Mouse (Mus musculus) midbrain, embryonic 15.5 days (tissue): ENCODE results near the gene Calm2. TPM values are rescaled to one million over a fixed set of nuclear protein-coding genes. Genes with fewer than 3 reads are reported as not detected.

Experiments used
- ATAC-seq: fragments of 200-750 bp; cut with Nextera tagmentation; replicated peaks from 2 replicates; pipeline ENCODE4 v1.8.0; 2017; ENCODE audit warnings: moderate TSS enrichment
- H3K27ac ChIP-seq: fragments of 300-500 bp; sonication (generic); 2 replicates; pipeline ENCODE4 v1.5.1; 2015; ENCODE audit warnings: mild to moderate bottlenecking, inconsistent platforms
- H3K27me3 ChIP-seq: fragments of 300-500 bp; sonication (generic); replicated peaks from 2 replicates; pipeline ENCODE4 v1.6.1; 2015; ENCODE audit warnings: inconsistent platforms
- H3K36me3 ChIP-seq: fragments of 300-500 bp; sonication (generic); replicated peaks from 2 replicates; pipeline ENCODE4 v1.6.1; 2015; ENCODE audit warnings: inconsistent platforms
- H3K4me1 ChIP-seq: fragments of 300-500 bp; sonication (generic); 2 replicates; pipeline ENCODE4 v1.6.1; 2015; ENCODE audit warnings: inconsistent platforms
- H3K4me2 ChIP-seq: fragments of 300-500 bp; sonication (generic); 2 replicates; pipeline ENCODE4 v1.6.1; 2015; ENCODE audit warnings: inconsistent platforms, mild to moderate bottlenecking, moderate library complexity
- H3K4me3 ChIP-seq: fragments of 300-500 bp; sonication (generic); 2 replicates; pipeline ENCODE4 v1.5.1; 2015; ENCODE audit warnings: mild to moderate bottlenecking, inconsistent platforms
- H3K9ac ChIP-seq: fragments of 300-500 bp; sonication (generic); 2 replicates; pipeline ENCODE4 v1.6.1; 2015; ENCODE audit warnings: mild to moderate bottlenecking, inconsistent platforms
- H3K9me3 ChIP-seq: fragments of 300-500 bp; sonication (generic); 2 replicates; pipeline ENCODE4 v1.6.1; 2016; ENCODE audit warnings: inconsistent platforms
- WGBS: fragments of 180-500 bp; shearing (Covaris S2); methylation state at CpG from one replicate; pipeline ENCODE4 v1.1.7; 2015; ENCODE audit warnings: mixed read lengths; 5-methylcytosine and 5-hydroxymethylcytosine counted together
- polyA plus RNA-seq: library from polyadenylated mRNA; unstranded; fragments of >200 nt; fragmentation: Nextera tagmentation; extraction: Ambion mirVana; gene quantifications from 2 replicates; pipeline ENCODE4 v1.2.1, GENCODE M21; 2015

Calm2 gene
- polyA plus RNA-seq, 1 experiment from 2014 or later, result 1,975 TPM

- no peaks in the 10 kb centered on the region for H3K27me3 ChIP-seq
- no peak for ATAC-seq
- no peaks in the 10 kb centered on the region for H3K9me3 ChIP-seq
- H3K27ac ChIP-seq, result no peak overlapping the region
- WGBS, result 94% methylated on average over 5 of the region's 5 CpGs
- H3K4me1 ChIP-seq, result peaks cover 7% of the 10 kb centered on the region
- peaks cover 35% of the 10 kb centered on the region; the same call in 1 of the 2 replicates for H3K36me3 ChIP-seq
- no peak overlapping the region for H3K4me3 ChIP-seq
- H3K9ac ChIP-seq, result no peak overlapping the region
- H3K4me2 ChIP-seq, result no peak overlapping the region
Observed at GRCm38 (mm10) chr17:87432743-87433142, 14.0 kb downstream of the Calm2 start.

GRCm38 (mm10) chr17:87432314-87432713 is 14.4 kb downstream of the Calm2 start:
- Histone ChIP-seq H3K27me3 (no peaks in the 10 kb centered on the region), H3K27ac (no peak overlapping the region), H3K9ac (no peak overlapping the region), H3K36me3 (peaks cover 35% of the 10 kb centered on the region; the same call in 1 of the 2 replicates), H3K4me2 (no peak overlapping the region), H3K4me1 (peaks cover 5% of the 10 kb centered on the region), H3K9me3 (no peaks in the 10 kb centered on the region), H3K4me3 (no peak overlapping the region)
- ATAC-seq, result no peak

- no peaks in the 10 kb centered on the region for H3K27me3 ChIP-seq
- 84% methylated on average over 3 of the region's 3 CpGs for WGBS
- no peak overlapping the region for H3K4me3 ChIP-seq
- no peaks in the 10 kb centered on the region for H3K9me3 ChIP-seq
- H3K4me2 ChIP-seq, result no peak overlapping the region
- peaks cover 2% of the 10 kb centered on the region; the same call in 1 of the 2 replicates for H3K4me1 ChIP-seq
- H3K36me3 ChIP-seq, result peaks cover 23% of the 10 kb centered on the region; the same call in 1 of the 2 replicates
- H3K27ac ChIP-seq, result 0 out of 2 replicates have a peak overlapping the region, but pooled peaks have one; percentile 3
- H3K9ac ChIP-seq, result no peak overlapping the region
- no peak for ATAC-seq
Observed at GRCm38 (mm10) chr17:87429431-87429830, 17.3 kb downstream of the Calm2 start.

GRCm38 (mm10) chr17:87427511-87427910 is 19.2 kb downstream of the Calm2 start, which contains the start of gene Stpg4:
Gene Stpg4 (minus strand): TSS chr17:87427741.
- Histone ChIP-seq H3K4me3 (no peak within 1 kb of the TSS), H3K9ac (no peak within 1 kb of the TSS), H3K4me2 (no peak within 1 kb of the TSS), H3K9me3 (no peaks in the 10 kb centered on the region), H3K27me3 (no peaks in the 10 kb centered on the region), H3K27ac (no peak within 1 kb of the TSS), H3K36me3 (peaks cover 10% of the 10 kb centered on the region; the same call in 1 of the 2 replicates), H3K4me1 (peaks cover 2% of the 10 kb centered on the region; the same call in 1 of the 2 replicates)
- peak; percentile 50; the same call in 1 of the 2 replicates for ATAC-seq
- 41% methylated on average over 24 of the region's 24 CpGs for WGBS

- Histone ChIP-seq H3K27me3 (no peaks in the 10 kb centered on the region), H3K4me1 (no peaks in the 10 kb centered on the region), H3K9me3 (no peaks in the 10 kb centered on the region), H3K36me3 (no peaks in the 10 kb centered on the region), H3K4me2 (no peak overlapping the region), H3K4me3 (no peak overlapping the region), H3K9ac (no peak overlapping the region), H3K27ac (no peak overlapping the region)
- whole genome bisulfite sequencing, result 76% methylated on average over 7 of the region's 7 CpGs
- ATAC-seq, result no peak
Observed at GRCm38 (mm10) chr17:87418082-87418481, 28.7 kb downstream of the Calm2 start.

GRCm38 (mm10) chr17:87406646-87407045 is 40.1 kb downstream of the Calm2 start:
- Histone ChIP-seq H3K9me3 (no peaks in the 10 kb centered on the region), H3K4me1 (no peaks in the 10 kb centered on the region), H3K27me3 (no peaks in the 10 kb centered on the region), H3K27ac (no peak overlapping the region), H3K4me3 (no peak overlapping the region), H3K4me2 (no peak overlapping the region), H3K36me3 (no peaks in the 10 kb centered on the region), H3K9ac (no peak overlapping the region)
- ATAC-seq, result no peak
- WGBS, result 88% methylated on average over 4 of the region's 4 CpGs

GRCm38 (mm10) chr17:87405576-87405975 is 41.2 kb downstream of the Calm2 start:
- 80% methylated on average over 11 of the region's 11 CpGs for WGBS
- Histone ChIP-seq H3K4me2 (no peak overlapping the region), H3K27ac (no peak overlapping the region), H3K4me3 (no peak overlapping the region), H3K9me3 (no peaks in the 10 kb centered on the region), H3K4me1 (no peaks in the 10 kb centered on the region), H3K36me3 (no peaks in the 10 kb centered on the region), H3K9ac (no peak overlapping the region), H3K27me3 (no peaks in the 10 kb centered on the region)
- no peak for ATAC-seq

- H3K4me2 ChIP-seq, result no peak overlapping the region
- no peaks in the 10 kb centered on the region for H3K9me3 ChIP-seq
- H3K27ac ChIP-seq, result no peak overlapping the region
- H3K4me3 ChIP-seq, result no peak overlapping the region
- no peaks in the 10 kb centered on the region for H3K27me3 ChIP-seq
- H3K36me3 ChIP-seq, result no peaks in the 10 kb centered on the region
- H3K4me1 ChIP-seq, result no peaks in the 10 kb centered on the region
- no peak for ATAC-seq
- 79% methylated on average over 4 of the region's 4 CpGs for WGBS
- H3K9ac ChIP-seq, result no peak overlapping the region
Observed at GRCm38 (mm10) chr17:87403462-87403861, 43.3 kb downstream of the Calm2 start.

GRCm38 (mm10) chr17:87402444-87402843 is 44.3 kb downstream of the Calm2 start:
- no peak overlapping the region for H3K9ac ChIP-seq
- no peaks in the 10 kb centered on the region for H3K9me3 ChIP-seq
- no peaks in the 10 kb centered on the region for H3K36me3 ChIP-seq
- ATAC-seq, result no peak
- H3K27me3 ChIP-seq, result no peaks in the 10 kb centered on the region
- no peak overlapping the region for H3K27ac ChIP-seq
- H3K4me3 ChIP-seq, result no peak overlapping the region
- H3K4me1 ChIP-seq, result no peaks in the 10 kb centered on the region
- H3K4me2 ChIP-seq, result no peak overlapping the region
- WGBS, result 89% methylated on average over 11 of the region's 11 CpGs

- H3K27me3 ChIP-seq, result no peaks in the 10 kb centered on the region
- 78% methylated on average over 11 of the region's 11 CpGs for WGBS
- ATAC-seq, result no peak
Observed at GRCm38 (mm10) chr17:87397088-87397487, 49.6 kb downstream of the Calm2 start.

GRCm38 (mm10) chr17:87391242-87391641 is 55.5 kb downstream of the Calm2 start:
- H3K4me2 ChIP-seq, result no peak overlapping the region
- no peaks in the 10 kb centered on the region for H3K27me3 ChIP-seq
- no peaks in the 10 kb centered on the region for H3K9me3 ChIP-seq
- H3K4me3 ChIP-seq, result no peak overlapping the region
- 59% methylated on average over 7 of the region's 7 CpGs for WGBS
- H3K9ac ChIP-seq, result no peak overlapping the region
- no peak overlapping the region for H3K27ac ChIP-seq
- no peaks in the 10 kb centered on the region for H3K36me3 ChIP-seq
- ATAC-seq, result no peak
- no peaks in the 10 kb centered on the region for H3K4me1 ChIP-seq

More at GRCm38 (mm10) chr17:87397088-87397487, 49.6 kb downstream of the Calm2 start:
- no peaks in the 10 kb centered on the region for H3K4me1 ChIP-seq
- no peaks in the 10 kb centered on the region for H3K36me3 ChIP-seq
- no peak overlapping the region for H3K9ac ChIP-seq
- no peak overlapping the region for H3K4me2 ChIP-seq
- no peaks in the 10 kb centered on the region for H3K9me3 ChIP-seq
- H3K4me3 ChIP-seq, result no peak overlapping the region
- no peak overlapping the region for H3K27ac ChIP-seq

GRCm38 (mm10) chr17:87387068-87387467 is 59.7 kb downstream of the Calm2 start:
- Histone ChIP-seq H3K4me2 (no peak overlapping the region), H3K4me3 (no peak overlapping the region), H3K9ac (no peak overlapping the region), H3K4me1 (no peaks in the 10 kb centered on the region), H3K9me3 (no peaks in the 10 kb centered on the region), H3K27me3 (no peaks in the 10 kb centered on the region), H3K36me3 (no peaks in the 10 kb centered on the region), H3K27ac (no peak overlapping the region)
- WGBS, result 29% methylated on average over 5 of the region's 5 CpGs
- peak; percentile 44; the same call in 1 of the 2 replicates for ATAC-seq

- no peaks in the 10 kb centered on the region for H3K9me3 ChIP-seq
- no peak for ATAC-seq
- WGBS, result 79% methylated on average over 3 of the region's 3 CpGs
Observed at GRCm38 (mm10) chr17:87385835-87386234, 60.9 kb downstream of the Calm2 start.

More at GRCm38 (mm10) chr17:87385835-87386234, 60.9 kb downstream of the Calm2 start:
- Histone ChIP-seq H3K36me3 (no peaks in the 10 kb centered on the region), H3K27me3 (no peaks in the 10 kb centered on the region), H3K27ac (no peak overlapping the region), H3K4me2 (no peak overlapping the region), H3K9ac (no peak overlapping the region), H3K4me1 (0 out of 2 replicates have a peak, but pooled peaks cover 1% of the 10 kb centered on the region), H3K4me3 (no peak overlapping the region)
